Mouse (Mus musculus) ES-Bruce4 (cell line): Measurements from ENCODE around the gene Edil3. TPM values are rescaled to one million over a fixed set of nuclear protein-coding genes. Genes with fewer than 3 reads are reported as not detected.

ENCODE experiments used
- H3K27ac ChIP-seq: 2 replicates; pipeline ENCODE4 v1.5.1; 2012; ENCODE audit warnings: low read length, inconsistent platforms; ENCODE audit not compliant: insufficient read depth
- H3K27me3 ChIP-seq: 2 replicates; pipeline ENCODE4 v1.6.1; 2012; ENCODE audit warnings: mild to moderate bottlenecking, low read length, inconsistent platforms; ENCODE audit not compliant: control insufficient read depth, poor library complexity, insufficient read depth, severe bottlenecking
- H3K36me3 ChIP-seq: 2 replicates; pipeline ENCODE4 v1.6.1; 2012; ENCODE audit warnings: inconsistent platforms, mild to moderate bottlenecking, low read length, moderate library complexity; ENCODE audit not compliant: control insufficient read depth, poor library complexity, insufficient read depth, severe bottlenecking
- H3K4me1 ChIP-seq: one replicate; pipeline ENCODE4 v1.8.1; 2011; ENCODE audit warnings: low read length; ENCODE audit not compliant: control insufficient read depth, insufficient read depth
- H3K4me3 ChIP-seq: 2 replicates; pipeline ENCODE4 v1.5.1; 2011; ENCODE audit warnings: low read depth, mild to moderate bottlenecking, low read length
- H3K9ac ChIP-seq: 2 replicates; pipeline ENCODE4 v1.6.1; 2012; ENCODE audit warnings: low read depth, mild to moderate bottlenecking, inconsistent platforms; ENCODE audit not compliant: poor library complexity, severe bottlenecking
- H3K9me3 ChIP-seq: replicated peaks from 2 replicates; pipeline ENCODE4 v1.6.1; 2012; ENCODE audit warnings: mild to moderate bottlenecking, low read length, inconsistent platforms; ENCODE audit not compliant: control insufficient read depth, poor library complexity, insufficient read depth, severe bottlenecking
- CTCF ChIP-seq: IDR thresholded peaks from one replicate; pipeline ENCODE4 v1.8.1; 2011; ENCODE audit warnings: low read depth, low read length
- EP300 ChIP-seq: IDR thresholded peaks from 2 replicates; pipeline ENCODE4 v1.6.1; 2011; ENCODE audit warnings: low read depth, low read length; ENCODE audit not compliant: insufficient read depth
- POLR2A ChIP-seq: IDR thresholded peaks from one replicate; pipeline ENCODE4 v1.8.1; 2011; ENCODE audit warnings: low read length; ENCODE audit not compliant: insufficient read depth
- polyA plus RNA-seq: library from polyadenylated mRNA; stranded (reverse); fragments of >200 nt; gene quantifications from 2 replicates; pipeline ENCODE4 v1.2.4, GENCODE M21; 2011; ENCODE audit warnings: low read depth; ENCODE audit not compliant: missing spikeins, insufficient read depth, insufficient read length

The Edil3 gene
- polyA plus RNA-seq, 1 experiment = 1.0 TPM

DNA sequence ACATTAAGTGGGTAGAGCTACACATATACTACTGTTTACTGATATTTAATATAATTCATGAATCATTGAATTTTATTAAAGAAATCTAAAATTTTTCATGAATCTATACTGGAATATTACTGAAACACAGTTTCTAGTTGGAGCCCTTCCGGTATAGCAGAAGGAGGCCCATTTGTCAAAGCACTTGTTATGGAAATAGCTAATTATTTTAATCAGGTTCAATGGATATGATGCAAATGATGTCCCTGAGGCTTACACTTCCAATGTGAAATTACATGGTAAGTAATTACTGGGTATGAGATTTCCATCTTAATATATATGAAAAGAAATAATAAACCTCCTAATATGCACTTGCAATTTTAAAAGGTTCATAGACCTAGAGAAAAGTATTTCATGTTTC, 254.9 kb downstream of the Edil3 start:
- H3K36me3 ChIP-seq = no peaks in the 10 kb centered on the region
- no peaks in the 10 kb centered on the region for H3K9me3 ChIP-seq
- no peaks in the 10 kb centered on the region for H3K27me3 ChIP-seq
- no peaks in the 10 kb centered on the region for H3K4me1 ChIP-seq
- TF ChIP-seq EP300 = no peak
- no peak for TF ChIP-seq POLR2A
- TF ChIP-seq CTCF = no peak
- H3K27ac ChIP-seq = no peak overlapping the region
- H3K9ac ChIP-seq = no peak overlapping the region
- no peak overlapping the region for H3K4me3 ChIP-seq

- Histone ChIP-seq H3K9me3 (no peaks in the 10 kb centered on the region), H3K27me3 (no peaks in the 10 kb centered on the region), H3K4me3 (no peak overlapping the region), H3K27ac (no peak overlapping the region), H3K9ac (no peak overlapping the region), H3K4me1 (no peaks in the 10 kb centered on the region), H3K36me3 (no peaks in the 10 kb centered on the region)
- TF ChIP-seq POLR2A (no peak), CTCF (no peak), EP300 (no peak)
Observed at GRCm38 (mm10) chr13:89105889-89106288, 284.6 kb downstream of the Edil3 start.

- TF ChIP-seq POLR2A (no peak), EP300 (no peak), CTCF (no peak)
Observed at GRCm38 (mm10) chr13:89117551-89117950, 296.3 kb downstream of the Edil3 start.

GRCm38 (mm10) chr13:89119809-89120208, 298.5 kb downstream of the Edil3 start:
- Histone ChIP-seq H3K9ac (no peak overlapping the region), H3K27me3 (no peaks in the 10 kb centered on the region), H3K4me3 (no peak overlapping the region), H3K36me3 (no peaks in the 10 kb centered on the region), H3K4me1 (no peaks in the 10 kb centered on the region), H3K9me3 (no peaks in the 10 kb centered on the region), H3K27ac (no peak overlapping the region)
- TF ChIP-seq EP300 (no peak), POLR2A (no peak), CTCF (no peak)

More at GRCm38 (mm10) chr13:89117551-89117950, 296.3 kb downstream of the Edil3 start:
- no peaks in the 10 kb centered on the region for H3K4me1 ChIP-seq
- H3K9me3 ChIP-seq = no peaks in the 10 kb centered on the region
- no peak overlapping the region for H3K4me3 ChIP-seq
- no peak overlapping the region for H3K9ac ChIP-seq
- H3K27ac ChIP-seq = no peak overlapping the region
- no peaks in the 10 kb centered on the region for H3K27me3 ChIP-seq
- no peaks in the 10 kb centered on the region for H3K36me3 ChIP-seq

DNA sequence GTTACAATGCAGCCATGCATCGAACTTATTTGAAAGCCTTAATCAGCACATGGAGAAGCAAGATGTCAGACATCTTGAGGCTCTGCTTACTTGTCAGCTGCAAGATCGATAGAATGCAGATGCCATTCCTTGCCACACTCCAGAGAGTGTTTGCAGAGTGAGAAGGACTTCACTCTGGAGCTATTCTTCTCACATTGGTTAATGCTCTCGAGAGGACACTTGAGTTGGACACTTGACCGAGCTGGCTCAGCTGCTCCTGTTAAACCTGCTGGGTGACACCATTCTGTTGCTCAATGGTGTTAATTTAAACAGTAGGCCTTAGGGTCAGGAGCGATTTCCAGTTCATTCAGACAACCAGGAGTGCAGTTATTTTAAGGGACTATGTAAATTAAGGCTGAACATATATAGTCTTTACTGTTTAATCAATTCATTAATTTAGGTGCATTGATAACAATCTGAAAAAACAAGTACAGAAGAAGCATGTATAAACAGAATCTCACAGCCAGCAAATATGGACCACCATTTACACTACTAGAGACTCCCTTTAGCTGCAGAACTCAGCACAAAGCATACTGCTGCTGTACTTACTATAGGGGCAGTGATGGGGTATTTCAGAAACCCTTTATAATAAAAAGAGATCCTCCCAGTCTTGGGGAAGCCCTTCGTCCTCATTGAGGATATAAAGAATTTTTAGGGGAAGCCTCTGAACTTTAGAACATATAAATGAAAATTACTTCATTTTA, 301.4 kb downstream of the Edil3 start:
- TF ChIP-seq EP300 = no peak
- TF ChIP-seq POLR2A = no peak
- TF ChIP-seq CTCF = no peak
- no peaks in the 10 kb centered on the region for H3K27me3 ChIP-seq
- no peaks in the 10 kb centered on the region for H3K4me1 ChIP-seq

GRCm38 (mm10) chr13:89123396-89123795, 302.1 kb downstream of the Edil3 start:
- TF ChIP-seq EP300 (no peak), POLR2A (no peak), CTCF (no peak)
- Histone ChIP-seq H3K4me1 (no peaks in the 10 kb centered on the region), H3K9me3 (no peaks in the 10 kb centered on the region), H3K27ac (no peak overlapping the region), H3K4me3 (no peak overlapping the region), H3K36me3 (no peaks in the 10 kb centered on the region), H3K27me3 (no peaks in the 10 kb centered on the region), H3K9ac (no peak overlapping the region)

More for the DNA sequence above, 301.4 kb downstream of the Edil3 start:
- H3K9ac ChIP-seq = no peak overlapping the region
- H3K4me3 ChIP-seq = no peak overlapping the region
- H3K9me3 ChIP-seq = no peaks in the 10 kb centered on the region
- no peak overlapping the region for H3K27ac ChIP-seq
- no peaks in the 10 kb centered on the region for H3K36me3 ChIP-seq
